Mouse (Mus musculus) adrenal gland, adult (tissue): ENCODE data around the gene Fabp3.

Experiments
- DNase-seq, 2 experiments: peaks; one replicate each; pipeline ENCODE4 v3.0.0; 2022 to 2023; ENCODE audit warnings: low spot score in 1 of 2; ENCODE audit not compliant: inconsistent age in 2 of 2

The Fabp3 gene

GRCm38 (mm10) chr4:130308231-130309081 lies at the start of gene Fabp3, which contains the start of gene Gm10570:
Fabp3 (plus strand) TSS chr4:130308595.
Gm10570 (minus strand) TSS chr4:130308674.
- peak; percentile 49 to 76 for DNase-seq

DNA sequence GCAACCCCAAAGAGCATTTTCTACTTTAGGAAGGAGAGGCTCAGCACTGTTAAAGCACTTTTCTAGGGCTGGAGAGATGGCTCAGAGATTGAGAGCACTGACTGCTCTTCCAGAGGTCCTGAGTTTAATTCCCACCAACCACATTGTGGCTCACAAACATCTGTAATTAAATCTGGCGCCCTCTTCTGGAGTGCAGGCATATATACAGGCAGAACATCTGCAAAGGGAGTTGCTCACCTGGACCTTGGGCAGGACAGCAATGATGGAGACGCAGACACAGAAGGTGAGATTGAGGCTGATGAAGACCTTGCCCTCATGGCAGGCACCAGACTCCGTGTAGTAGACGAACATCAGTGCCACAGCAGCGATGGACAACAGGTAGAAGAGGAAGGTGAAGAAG lies 48.0 kb upstream of the Fabp3 start:
- peak in 1 of 2 experiments; percentile 63 for DNase-seq

- DNase-seq, result no peak
Measured at GRCm38 (mm10) chr4:130264131-130264530, 44.3 kb upstream of the Fabp3 start.

- DNase-seq, result peak; percentile 56 to 86
Measured at GRCm38 (mm10) chr4:130264698-130265349, 43.6 kb upstream of the Fabp3 start.

GRCm38 (mm10) chr4:130266601-130267000 lies 41.8 kb upstream of the Fabp3 start:
- no peak for DNase-seq

DNA sequence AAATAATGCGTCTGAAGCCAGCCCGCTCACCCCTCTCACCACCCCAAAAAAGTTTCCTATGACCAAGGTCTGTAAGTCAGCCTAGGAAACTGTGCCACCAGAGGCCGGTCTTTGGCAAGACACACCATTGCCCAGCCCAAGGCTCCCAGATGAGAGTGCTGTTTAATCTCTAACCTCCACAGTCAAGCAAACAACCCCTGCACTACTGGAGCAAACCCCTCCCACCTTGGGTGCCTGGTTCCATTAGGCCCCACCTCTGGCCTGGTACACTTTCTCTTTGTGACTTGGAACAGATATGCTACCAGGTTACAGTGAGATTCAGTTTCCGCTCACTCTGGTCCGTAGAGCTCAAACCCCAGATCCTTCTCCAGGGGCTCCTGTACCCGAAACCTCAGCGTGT lies 41.3 kb upstream of the Fabp3 start:
- no peak for DNase-seq

GRCm38 (mm10) chr4:130268736-130269135 lies 39.7 kb upstream of the Fabp3 start:
- no peak for DNase-seq

- peak; percentile 36 to 41 for DNase-seq
Measured at GRCm38 (mm10) chr4:130270089-130270488, 38.3 kb upstream of the Fabp3 start.

DNA sequence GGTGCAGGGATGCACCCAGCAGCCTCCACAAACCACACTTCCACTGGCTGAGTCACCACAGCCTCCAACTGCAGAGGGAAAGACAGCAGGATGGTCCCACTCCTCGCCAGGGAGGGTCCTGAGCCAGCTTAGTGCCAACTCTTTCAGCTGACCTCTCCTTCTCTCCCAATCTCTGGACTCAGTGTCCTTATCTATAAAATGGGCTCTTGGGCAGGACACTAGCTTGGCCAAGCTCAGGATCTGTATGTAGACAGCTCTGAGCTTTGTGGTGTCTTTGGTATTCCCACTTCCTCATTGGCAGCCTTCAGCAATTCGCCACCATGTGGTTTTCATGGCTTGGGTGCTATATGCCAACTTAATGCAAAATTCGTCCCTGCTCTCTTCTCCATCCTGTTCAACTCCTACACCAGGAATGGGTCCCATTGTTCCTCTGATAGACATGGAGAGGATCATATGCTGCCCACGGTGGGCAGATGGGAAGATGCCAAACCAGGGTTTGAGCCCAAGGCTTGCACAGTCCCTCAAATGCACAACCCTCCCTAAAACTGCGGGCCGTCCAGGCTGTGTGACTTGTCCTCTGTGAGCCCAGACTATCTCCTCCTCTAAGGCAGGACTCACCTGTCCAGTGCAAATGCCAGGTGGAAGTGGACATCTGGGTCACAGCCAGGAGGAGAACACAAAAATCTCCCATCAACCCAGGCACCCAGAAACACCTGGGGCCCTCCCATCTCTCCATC lies 37.6 kb upstream of the Fabp3 start:
- no peak for DNase-seq

GRCm38 (mm10) chr4:130273698-130274345 lies 34.6 kb upstream of the Fabp3 start:
- peak; percentile 69 to 81 for DNase-seq

DNA sequence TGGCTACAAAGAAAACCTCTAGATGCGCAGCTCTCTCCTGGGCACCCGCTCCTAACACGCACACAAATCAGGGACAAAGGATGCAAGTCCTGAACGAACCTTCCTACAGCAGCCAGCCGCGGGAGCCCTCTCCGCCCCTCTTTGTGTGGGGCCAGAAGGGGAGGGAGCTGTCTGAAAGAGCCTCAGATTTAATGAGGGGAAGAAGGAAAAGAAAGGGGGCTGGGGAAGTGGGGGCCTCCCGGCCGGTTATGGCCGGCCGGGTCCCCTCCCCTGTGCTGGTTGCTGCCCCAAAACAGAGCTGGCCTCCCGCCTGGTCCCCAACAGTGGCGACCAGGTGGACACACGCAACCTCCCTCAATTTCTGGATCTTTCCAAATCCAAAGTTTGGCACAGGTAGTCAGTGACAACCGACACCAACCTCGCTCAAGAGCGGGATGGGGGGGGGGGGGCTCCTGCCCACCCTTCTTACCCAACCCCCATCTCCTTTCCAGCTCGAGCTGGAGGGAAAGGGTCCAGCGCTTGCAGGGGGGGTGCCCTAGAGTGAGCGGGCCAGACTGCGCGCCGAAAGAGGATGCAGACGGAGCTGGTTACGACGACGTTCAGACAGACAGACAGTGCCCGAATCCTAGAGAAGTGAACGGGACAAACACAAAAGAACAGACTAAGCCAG lies 33.9 kb upstream of the Fabp3 start:
- DNase-seq, result no peak

GRCm38 (mm10) chr4:130275016-130275822 lies 33.2 kb upstream of the Fabp3 start:
- DNase-seq, result no peak

GRCm38 (mm10) chr4:130275823-130276105 lies 32.6 kb upstream of the Fabp3 start:
- DNase-seq, result no peak

DNA sequence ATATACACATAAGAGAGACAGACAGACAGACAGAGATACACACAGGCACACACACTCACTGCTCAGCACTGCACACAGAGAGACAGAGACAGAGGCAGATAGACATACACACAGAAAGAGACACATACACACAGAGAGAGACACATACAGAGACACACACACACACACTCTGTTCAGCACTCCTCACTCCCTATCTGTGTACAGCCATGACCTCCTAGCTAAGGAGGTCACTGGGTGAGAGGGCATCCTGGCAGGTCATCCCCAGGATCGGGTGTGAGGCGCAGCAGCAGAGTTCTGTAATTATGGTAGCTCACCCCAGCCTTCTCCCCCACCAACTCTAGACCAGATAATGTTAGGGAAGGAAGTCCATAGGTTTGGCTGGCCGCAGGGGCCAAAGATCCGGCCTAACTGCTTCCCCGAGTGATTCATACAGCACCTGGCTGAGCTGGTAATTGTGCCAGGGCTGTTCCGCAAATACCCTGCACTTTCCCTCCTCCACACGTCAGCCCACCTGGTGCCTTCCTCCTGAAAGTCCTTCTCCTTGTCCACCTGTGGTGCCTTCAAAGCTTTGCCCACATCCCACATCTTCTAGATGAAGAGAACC lies 31.7 kb upstream of the Fabp3 start:
- no peak for DNase-seq

DNA sequence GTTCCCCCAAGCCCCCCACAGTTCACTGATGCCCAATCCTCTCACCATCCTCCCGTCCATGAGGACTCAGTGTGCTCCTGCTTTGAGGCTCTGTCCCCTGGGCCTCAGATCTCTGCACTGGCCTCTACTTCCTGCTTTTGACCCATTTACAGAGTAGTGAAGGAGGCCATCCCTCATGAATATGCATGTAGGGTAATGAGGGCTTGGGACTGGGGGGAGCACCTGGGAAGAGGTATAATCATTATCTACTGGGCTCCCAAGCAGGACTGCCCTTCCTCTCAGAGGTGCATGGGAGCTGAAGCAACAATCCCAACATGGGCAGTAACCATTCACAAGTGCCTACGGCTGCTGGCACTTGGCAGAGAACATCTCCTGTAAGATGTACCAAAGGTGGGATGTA lies 29.3 kb upstream of the Fabp3 start, which contains the start of gene Serinc2:
TSS of gene Serinc2 (minus strand) at position 101 of the 400 bp plus-strand sequence.
- no peak for DNase-seq

- DNase-seq, result no peak
Measured at GRCm38 (mm10) chr4:130282856-130283255, 25.5 kb upstream of the Fabp3 start.

DNA sequence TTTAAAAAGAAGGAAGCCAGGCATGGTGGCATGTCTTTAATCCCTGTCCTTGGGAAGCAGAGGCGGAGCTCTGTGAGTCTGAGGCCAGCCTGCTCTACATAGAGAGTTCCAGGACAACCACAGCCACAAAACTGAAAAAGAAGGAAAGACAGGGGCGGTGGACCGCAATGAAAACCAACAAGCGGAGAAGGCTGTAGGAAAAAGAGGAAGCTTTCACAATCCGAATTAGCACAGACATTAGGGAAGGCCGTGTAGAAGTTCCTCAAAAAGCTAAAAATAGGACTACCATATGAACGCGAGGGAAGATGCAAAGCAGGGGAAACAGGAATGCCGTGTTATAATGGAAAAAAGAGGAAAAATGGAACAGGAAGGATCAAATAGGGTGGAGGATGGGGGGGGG lies 24.6 kb upstream of the Fabp3 start:
- DNase-seq, result no peak

- no peak for DNase-seq
Measured at GRCm38 (mm10) chr4:130286531-130286930, 21.9 kb upstream of the Fabp3 start.

- no peak for DNase-seq
Measured at GRCm38 (mm10) chr4:130289824-130290223, 18.6 kb upstream of the Fabp3 start.
